In genomic region chr1:135154011-135154410, GRCm38 (mm10) we compare ENCODE assay signal across 8 mouse cellular contexts. TPM values are rescaled to one million over a fixed set of nuclear protein-coding genes. Genes with fewer than 3 reads are reported as not detected.
A peak's percentile ranks its signal among the peaks of the same experiment; 100 is the strongest.
DNase-seq lines count a peak whose midpoint lies in the region; ATAC-seq and TF ChIP-seq lines count a peak whose summit lies in the region.

No protein-coding gene starts in this region.

- TF ChIP-seq CTCF in left cerebral cortex, adult 2 months (IDR thresholded peaks at IDR 0.05) = no peak

- H3K27ac ChIP-seq in left cerebral cortex, adult 2 months = peak overlapping the region; percentile 91
- H3K27ac ChIP-seq in forebrain, embryonic 12.5 days = peak overlapping the region; percentile 92
- peak overlapping the region; percentile 93 for H3K27ac ChIP-seq in limb, embryonic 12.5 days
- peak overlapping the region; percentile 83 for H3K27ac ChIP-seq in neural tube, embryonic 15.5 days (replicated peaks)

- intact Hi-C loops in left cerebral cortex, adult 2 months (cut with DNase I) = loop anchor here (1.0 kb wide), 1 partner anchor 13 kb away; the partner anchor contains the start of gene Gpr37l1

- H3K27me3 ChIP-seq in forebrain, embryonic 12.5 days = no peaks in the 10 kb centered on the region
- no peaks in the 10 kb centered on the region for H3K27me3 ChIP-seq in limb, embryonic 12.5 days
- no peaks in the 10 kb centered on the region for H3K27me3 ChIP-seq in neural tube, embryonic 15.5 days (replicated peaks)

- H3K4me2 ChIP-seq in forebrain, embryonic 12.5 days = peak overlapping the region; percentile 51
- peak overlapping the region; percentile 55 for H3K4me2 ChIP-seq in limb, embryonic 12.5 days
- peak overlapping the region; percentile 41 for H3K4me2 ChIP-seq in neural tube, embryonic 15.5 days

- no peak overlapping the region for H3K4me3 ChIP-seq in left cerebral cortex, adult 2 months
- peak overlapping the region; percentile 25 for H3K4me3 ChIP-seq in forebrain, embryonic 12.5 days (replicated peaks)
- peak overlapping the region; percentile 26 for H3K4me3 ChIP-seq in limb, embryonic 12.5 days (replicated peaks)
- H3K4me3 ChIP-seq in neural tube, embryonic 15.5 days (replicated peaks) = no peak overlapping the region

- H3K36me3 ChIP-seq in forebrain, embryonic 12.5 days (replicated peaks) = peaks cover 28% of the 10 kb centered on the region
- peaks cover 38% of the 10 kb centered on the region for H3K36me3 ChIP-seq in limb, embryonic 12.5 days
- peaks cover 31% of the 10 kb centered on the region for H3K36me3 ChIP-seq in neural tube, embryonic 15.5 days

- H3K4me1 ChIP-seq in forebrain, embryonic 12.5 days = peaks cover 30% of the 10 kb centered on the region
- peaks cover 31% of the 10 kb centered on the region for H3K4me1 ChIP-seq in limb, embryonic 12.5 days (replicated peaks)
- peaks cover 47% of the 10 kb centered on the region for H3K4me1 ChIP-seq in neural tube, embryonic 15.5 days

- WGBS in forebrain, embryonic 12.5 days = 13% methylated on average over 13 of the region's 13 CpGs
- 18% methylated on average over 13 of the region's 13 CpGs for WGBS in limb, embryonic 12.5 days
- 21% methylated on average over 12 of the region's 13 CpGs for WGBS in neural tube, embryonic 15.5 days

- no peak; the same call in none of the 2 replicates for ATAC-seq in forebrain, embryonic 12.5 days (ENCODE audit: low FRiP score)
- ATAC-seq in limb, embryonic 12.5 days (ENCODE audit: insufficient number of reproducible peaks, insufficient read depth, low FRiP score, low TSS enrichment, low read depth) = peak; percentile 8; the same call in 1 of the 2 replicates
- no peak for ATAC-seq in neural tube, embryonic 15.5 days (ENCODE audit: low FRiP score)

- no peaks in the 10 kb centered on the region for H3K9me3 ChIP-seq in forebrain, embryonic 12.5 days
- no peaks in the 10 kb centered on the region for H3K9me3 ChIP-seq in limb, embryonic 12.5 days
- no peaks in the 10 kb centered on the region for H3K9me3 ChIP-seq in neural tube, embryonic 15.5 days (replicated peaks)

- H3K9ac ChIP-seq in forebrain, embryonic 12.5 days = peak overlapping the region; percentile 48
- peak overlapping the region; percentile 57 for H3K9ac ChIP-seq in limb, embryonic 12.5 days (replicated peaks)
- H3K9ac ChIP-seq in neural tube, embryonic 15.5 days (replicated peaks) = peak overlapping the region; percentile 39; the same call in 1 of the 2 replicates

- DNase-seq in left cerebral cortex, adult 2 months (ENCODE audit: extremely low spot score in 1 of 2, low spot score in 2 of 2) = no peak
- no peak for DNase-seq in left cerebral cortex, adult 18-20 months (ENCODE audit: low spot score in 2 of 2)
- DNase-seq in gastrocnemius, adult 18-20 months (ENCODE audit: low spot score) = no peak
- no peak for DNase-seq in cerebellum, postnatal 36 days
- DNase-seq in urinary bladder, adult 2 months (ENCODE audit: low spot score) = no peak

RNA-seq across cellular contexts. Expression of gene Arl8a, which starts 7.4 kb away (rescaled TPM):
- 100 to 1,000 TPM; 262 to 263 TPM for total RNA-seq in left cerebral cortex, adult 2 months (2021)
- total RNA-seq in left cerebral cortex, adult 18-20 months (2021) = 100 to 1,000 TPM; 264 to 266 TPM
- polyA plus RNA-seq in forebrain, embryonic 12.5 days (2016; fragmentation: Nextera tagmentation; extraction: Ambion mirVana) = 113 and 119 TPM in 2 replicates
- 51.8 and 57.7 TPM in 2 replicates for polyA plus RNA-seq in limb, embryonic 12.5 days (2016; fragmentation: Nextera tagmentation; extraction: Ambion mirVana)
- polyA plus RNA-seq in neural tube, embryonic 15.5 days (2015; fragmentation: Nextera tagmentation; extraction: Ambion mirVana) = 314 and 353 TPM in 2 replicates
- total RNA-seq in gastrocnemius, adult 18-20 months (2021) = 10 to 100 TPM; 17.4 to 22.5 TPM
- 115 and 118 TPM in 2 replicates for polyA plus RNA-seq in urinary bladder, adult 2 months (2012; rRNA removed)

RNA-seq across cellular contexts. Expression of gene Gpr37l1, which starts 13.5 kb away (rescaled TPM):
- 100 to 1,000 TPM; 168 to 183 TPM for total RNA-seq in left cerebral cortex, adult 2 months (2021)
- 100 to 1,000 TPM; 160 to 178 TPM for total RNA-seq in left cerebral cortex, adult 18-20 months (2021)
- polyA plus RNA-seq in forebrain, embryonic 12.5 days (2016; fragmentation: Nextera tagmentation; extraction: Ambion mirVana) = not detected in 2 replicates
- not detected in 2 replicates for polyA plus RNA-seq in limb, embryonic 12.5 days (2016; fragmentation: Nextera tagmentation; extraction: Ambion mirVana)
- polyA plus RNA-seq in neural tube, embryonic 15.5 days (2015; fragmentation: Nextera tagmentation; extraction: Ambion mirVana) = 1.4 and 1.7 TPM in 2 replicates
- under 1 TPM; 0.46 to 0.55 TPM for total RNA-seq in gastrocnemius, adult 18-20 months (2021)
- polyA plus RNA-seq in urinary bladder, adult 2 months (2012; rRNA removed) = 6.8 and 7.3 TPM in 2 replicates

RNA-seq across cellular contexts. Expression of gene Ptpn7, which starts 21.5 kb away (rescaled TPM):
- under 1 TPM; 0.09 to 0.37 TPM for total RNA-seq in left cerebral cortex, adult 2 months (2021)
- under 1 TPM; 0.45 to 0.91 TPM for total RNA-seq in left cerebral cortex, adult 18-20 months (2021)
- 0.78 and 1.0 TPM in 2 replicates for polyA plus RNA-seq in forebrain, embryonic 12.5 days (2016; fragmentation: Nextera tagmentation; extraction: Ambion mirVana)
- polyA plus RNA-seq in limb, embryonic 12.5 days (2016; fragmentation: Nextera tagmentation; extraction: Ambion mirVana) = 1.1 and 1.5 TPM in 2 replicates
- 0.36 and 15.5 TPM in 2 replicates for polyA plus RNA-seq in neural tube, embryonic 15.5 days (2015; fragmentation: Nextera tagmentation; extraction: Ambion mirVana)
- under 1 TPM; 0.07 to 0.14 TPM for total RNA-seq in gastrocnemius, adult 18-20 months (2021)
- polyA plus RNA-seq in urinary bladder, adult 2 months (2012; rRNA removed) = 2.6 and 2.7 TPM in 2 replicates

RNA-seq across cellular contexts. Expression of gene Lgr6, which starts 48.9 kb away (rescaled TPM):
- 1 to 10 TPM; 1.6 to 1.9 TPM for total RNA-seq in left cerebral cortex, adult 2 months (2021)
- total RNA-seq in left cerebral cortex, adult 18-20 months (2021) = 1 to 10 TPM; 1.5 to 2.7 TPM
- polyA plus RNA-seq in forebrain, embryonic 12.5 days (2016; fragmentation: Nextera tagmentation; extraction: Ambion mirVana) = 0.36 and 0.42 TPM in 2 replicates
- polyA plus RNA-seq in limb, embryonic 12.5 days (2016; fragmentation: Nextera tagmentation; extraction: Ambion mirVana) = 1.5 and 1.6 TPM in 2 replicates
- polyA plus RNA-seq in neural tube, embryonic 15.5 days (2015; fragmentation: Nextera tagmentation; extraction: Ambion mirVana) = 1.6 TPM in 2 replicates
- total RNA-seq in gastrocnemius, adult 18-20 months (2021) = under 1 TPM; 0.11 to 0.57 TPM
- 0.34 and 0.55 TPM in 2 replicates for polyA plus RNA-seq in urinary bladder, adult 2 months (2012; rRNA removed)

Comparison
In these comparisons a context has a peak if more than half of its experiments do, and no peak if none do; other contexts are left out.
1. H3K4me3 ChIP-seq: peak in forebrain, embryonic 12.5 days (single experiment) and limb, embryonic 12.5 days (single experiment); none in left cerebral cortex, adult 2 months (single experiment) and neural tube, embryonic 15.5 days (single experiment).
2. Peak in every context shown above with its lines, with median percentiles within 50 percentile points of each other: H3K27ac ChIP-seq, H3K4me2 ChIP-seq and H3K9ac ChIP-seq.